Mouse (Mus musculus) small intestine, adult 2 months (tissue): ENCODE results near the gene Zfp644. TPM values are rescaled to one million over a fixed set of nuclear protein-coding genes. Genes with fewer than 3 reads are reported as not detected.

Experiments used
- H3K27ac ChIP-seq: fragments of 200-500 bp; 2 replicates; pipeline ENCODE4 v1.5.1; 2012; ENCODE audit warnings: low read depth, low read length, control low read depth, inconsistent platforms; ENCODE audit not compliant: insufficient read depth
- H3K27me3 ChIP-seq: fragments of 200-500 bp; 2 replicates; pipeline ENCODE4 v1.6.1; 2012; ENCODE audit warnings: mild to moderate bottlenecking, moderate library complexity, low read length, inconsistent platforms; ENCODE audit not compliant: control insufficient read depth, insufficient read depth
- H3K36me3 ChIP-seq: fragments of 200-500 bp; 2 replicates; pipeline ENCODE4 v1.6.1; 2012; ENCODE audit warnings: mild to moderate bottlenecking, low read length, control low read depth, inconsistent platforms; ENCODE audit not compliant: control insufficient read depth, insufficient read depth
- H3K4me1 ChIP-seq: fragments of 200-500 bp; 2 replicates; pipeline ENCODE4 v1.6.1; 2012; ENCODE audit warnings: low read length, inconsistent platforms, mixed read lengths; ENCODE audit not compliant: control insufficient read depth, insufficient read depth, insufficient read length
- H3K4me3 ChIP-seq: fragments of 200-500 bp; 2 replicates; pipeline ENCODE4 v1.5.1; 2012; ENCODE audit warnings: low read depth, mild to moderate bottlenecking, control low read depth, inconsistent platforms, low read length, moderate library complexity
- CTCF ChIP-seq: fragments of 200-500 bp; IDR thresholded peaks from 2 replicates; pipeline ENCODE4 v1.5.1; 2012; ENCODE audit warnings: low read depth, mild to moderate bottlenecking, control low read depth, inconsistent platforms, low read length, moderate library complexity, mixed read lengths; ENCODE audit not compliant: insufficient replicate concordance, insufficient read length; ENCODE audit errors: extremely low read depth
- POLR2A ChIP-seq: fragments of 200-500 bp; IDR thresholded peaks from 2 replicates; pipeline ENCODE4 v1.6.1; 2012; ENCODE audit warnings: low read depth, mild to moderate bottlenecking, control low read depth, inconsistent platforms, low read length, moderate library complexity
- WGBS: fragments of 180-500 bp; shearing (Covaris S2); methylation state at CpG from one replicate; pipeline ENCODE4 v1.1.7; 2018; 5-methylcytosine and 5-hydroxymethylcytosine counted together
- polyA plus RNA-seq: library from polyadenylated mRNA; depleted of rRNA; stranded (reverse); fragments of >200 nt; gene quantifications from 2 replicates; pipeline ENCODE4 v1.2.3, GENCODE M21; 2012

Gene Zfp644
- polyA plus RNA-seq, 1 experiment, result 3.3 TPM

- Histone ChIP-seq H3K4me3 (no peak overlapping the region), H3K27ac (no peak overlapping the region), H3K27me3 (no peaks in the 10 kb centered on the region), H3K4me1 (0 out of 2 replicates have a peak, but pooled peaks cover 2% of the 10 kb centered on the region), H3K36me3 (peaks cover 8% of the 10 kb centered on the region)
- TF ChIP-seq CTCF (no peak), POLR2A (no peak)
- WGBS, result 90% methylated on average over 3 of the region's 3 CpGs
These were observed 55.2 kb downstream of the Zfp644 start for GRCm38 (mm10) chr5:106641876-106642275.

- 78% methylated on average over 5 of the region's 5 CpGs for WGBS
- Histone ChIP-seq H3K27ac (no peak overlapping the region), H3K27me3 (no peaks in the 10 kb centered on the region), H3K36me3 (peaks cover 20% of the 10 kb centered on the region), H3K4me3 (no peak overlapping the region), H3K4me1 (0 out of 2 replicates have a peak, but pooled peaks cover 2% of the 10 kb centered on the region)
- TF ChIP-seq CTCF (no peak), POLR2A (no peak)
These were observed 56.8 kb downstream of the Zfp644 start for GRCm38 (mm10) chr5:106640235-106640809.

GRCm38 (mm10) chr5:106639627-106640026, 57.5 kb downstream of the Zfp644 start:
- Histone ChIP-seq H3K4me3 (no peak overlapping the region), H3K27ac (no peak overlapping the region), H3K4me1 (0 out of 2 replicates have a peak, but pooled peaks cover 2% of the 10 kb centered on the region), H3K36me3 (peaks cover 26% of the 10 kb centered on the region), H3K27me3 (no peaks in the 10 kb centered on the region)
- no peak for TF ChIP-seq CTCF
- TF ChIP-seq POLR2A, result no peak
- WGBS, result 95% methylated on average over 2 of the region's 2 CpGs

GRCm38 (mm10) chr5:106636423-106636946, 60.6 kb downstream of the Zfp644 start:
- Histone ChIP-seq H3K27me3 (no peaks in the 10 kb centered on the region), H3K4me1 (0 out of 2 replicates have a peak, but pooled peaks cover 2% of the 10 kb centered on the region), H3K27ac (no peak overlapping the region), H3K36me3 (peaks cover 30% of the 10 kb centered on the region), H3K4me3 (no peak overlapping the region)
- TF ChIP-seq POLR2A (no peak), CTCF (no peak)
- 90% methylated on average over 13 of the region's 13 CpGs for WGBS

- TF ChIP-seq POLR2A, result no peak
- TF ChIP-seq CTCF, result no peak
- Histone ChIP-seq H3K27me3 (no peaks in the 10 kb centered on the region), H3K27ac (no peak overlapping the region), H3K4me3 (no peak overlapping the region), H3K4me1 (no peaks in the 10 kb centered on the region), H3K36me3 (peaks cover 5% of the 10 kb centered on the region; the same call in 1 of the 2 replicates)
- 87% methylated on average over 8 of the region's 8 CpGs for WGBS
These were observed 68.5 kb downstream of the Zfp644 start for GRCm38 (mm10) chr5:106628369-106629149.

GRCm38 (mm10) chr5:106623337-106623736, 73.8 kb downstream of the Zfp644 start:
- no peaks in the 10 kb centered on the region for H3K27me3 ChIP-seq
- no peak overlapping the region for H3K4me3 ChIP-seq
- no peaks in the 10 kb centered on the region for H3K4me1 ChIP-seq
- no peak overlapping the region for H3K27ac ChIP-seq
- 92% methylated on average over 4 of the region's 4 CpGs for WGBS
- peaks cover 13% of the 10 kb centered on the region for H3K36me3 ChIP-seq
- TF ChIP-seq CTCF (no peak), POLR2A (no peak)

GRCm38 (mm10) chr5:106622193-106622592, 74.9 kb downstream of the Zfp644 start:
- 91% methylated on average over 5 of the region's 5 CpGs for WGBS
- Histone ChIP-seq H3K27ac (no peak overlapping the region), H3K4me1 (no peaks in the 10 kb centered on the region), H3K27me3 (no peaks in the 10 kb centered on the region), H3K4me3 (no peak overlapping the region), H3K36me3 (peaks cover 16% of the 10 kb centered on the region)
- TF ChIP-seq POLR2A (no peak), CTCF (no peak)
